Mouse (Mus musculus) limb, embryonic 11.5 days (tissue): ENCODE data around the gene Mfn2. TPM values are rescaled to one million over a fixed set of nuclear protein-coding genes. Genes with fewer than 3 reads are reported as not detected.

Source experiments
- ATAC-seq: fragments of 200-750 bp; cut with Nextera tagmentation; 2 replicates; pipeline ENCODE4 v1.8.0; 2017; ENCODE audit warnings: low read depth; ENCODE audit not compliant: insufficient number of reproducible peaks, low FRiP score, low TSS enrichment
- DNase-seq: peaks from one replicate; pipeline ENCODE4 v3.0.0-alpha.2; 2015; ENCODE audit warnings: low spot score
- H3K27ac ChIP-seq: fragments of 300-500 bp; sonication (generic); replicated peaks from 2 replicates; pipeline ENCODE4 v1.5.1; 2014; ENCODE audit warnings: low read depth, mild to moderate bottlenecking, low read length
- H3K27me3 ChIP-seq: fragments of 300-500 bp; sonication (generic); 2 replicates; pipeline ENCODE4 v1.6.1; 2014; ENCODE audit warnings: mild to moderate bottlenecking, low read length, mixed read lengths; ENCODE audit not compliant: control insufficient read depth, insufficient read depth
- H3K36me3 ChIP-seq: fragments of 300-500 bp; sonication (generic); 2 replicates; pipeline ENCODE4 v1.6.1; 2014; ENCODE audit warnings: mild to moderate bottlenecking, low read length, moderate library complexity, mixed read lengths; ENCODE audit not compliant: control insufficient read depth, insufficient read depth
- H3K4me1 ChIP-seq: fragments of 300-500 bp; sonication (generic); 2 replicates; pipeline ENCODE4 v1.6.1; 2014; ENCODE audit warnings: low read length, mixed read lengths; ENCODE audit not compliant: control insufficient read depth, insufficient read depth
- H3K4me2 ChIP-seq: fragments of 300-500 bp; sonication (generic); 2 replicates; pipeline ENCODE4 v1.6.1; 2014; ENCODE audit warnings: low read depth, mild to moderate bottlenecking, moderate library complexity; ENCODE audit not compliant: severe bottlenecking
- H3K4me3 ChIP-seq: fragments of 300-500 bp; sonication (generic); 2 replicates; pipeline ENCODE4 v1.5.1; 2014; ENCODE audit warnings: low read depth, low read length
- H3K9ac ChIP-seq: fragments of 300-500 bp; sonication (generic); 2 replicates; pipeline ENCODE4 v1.6.1; 2014; ENCODE audit warnings: mild to moderate bottlenecking, low read length
- H3K9me3 ChIP-seq: fragments of 300-500 bp; sonication (generic); 2 replicates; pipeline ENCODE4 v1.6.1; 2016; ENCODE audit warnings: low read length; ENCODE audit not compliant: control insufficient read depth
- WGBS: fragments of 180-500 bp; shearing (Covaris S2); extraction: QIAGEN DNeasy Blood & Tissue Kit; methylation state at CpG from one replicate; pipeline ENCODE4 v1.1.7; 2014; 5-methylcytosine and 5-hydroxymethylcytosine counted together
- polyA plus RNA-seq: library from polyadenylated mRNA; unstranded; fragments of >200 nt; fragmentation: Nextera tagmentation; extraction: Ambion mirVana; gene quantifications from 2 replicates; pipeline ENCODE4 v1.2.1, GENCODE M21; 2014

Mfn2 gene
- polyA plus RNA-seq, 1 experiment from 2014 or later, result 20.7 TPM

- no peak for DNase-seq
- Histone ChIP-seq H3K9ac (no peak overlapping the region), H3K36me3 (peaks cover 20% of the 10 kb centered on the region), H3K4me2 (no peak overlapping the region), H3K4me3 (no peak overlapping the region), H3K9me3 (no peaks in the 10 kb centered on the region), H3K27me3 (no peaks in the 10 kb centered on the region), H3K4me1 (no peaks in the 10 kb centered on the region), H3K27ac (no peak overlapping the region)
- ATAC-seq, result no peak
- 88% methylated on average over 4 of the region's 4 CpGs for WGBS
Observed at GRCm38 (mm10) chr4:147888237-147888636, 16.3 kb downstream of the Mfn2 start.

- DNase-seq (no peak), ATAC-seq (no peak)
- Histone ChIP-seq H3K36me3 (peaks cover 27% of the 10 kb centered on the region), H3K4me3 (no peak overlapping the region), H3K27ac (no peak overlapping the region), H3K4me1 (no peaks in the 10 kb centered on the region), H3K4me2 (no peak overlapping the region), H3K9me3 (no peaks in the 10 kb centered on the region), H3K27me3 (no peaks in the 10 kb centered on the region), H3K9ac (no peak overlapping the region)
- 92% methylated on average over 7 of the region's 7 CpGs for WGBS
Observed at GRCm38 (mm10) chr4:147887277-147887676, 17.2 kb downstream of the Mfn2 start.

DNA sequence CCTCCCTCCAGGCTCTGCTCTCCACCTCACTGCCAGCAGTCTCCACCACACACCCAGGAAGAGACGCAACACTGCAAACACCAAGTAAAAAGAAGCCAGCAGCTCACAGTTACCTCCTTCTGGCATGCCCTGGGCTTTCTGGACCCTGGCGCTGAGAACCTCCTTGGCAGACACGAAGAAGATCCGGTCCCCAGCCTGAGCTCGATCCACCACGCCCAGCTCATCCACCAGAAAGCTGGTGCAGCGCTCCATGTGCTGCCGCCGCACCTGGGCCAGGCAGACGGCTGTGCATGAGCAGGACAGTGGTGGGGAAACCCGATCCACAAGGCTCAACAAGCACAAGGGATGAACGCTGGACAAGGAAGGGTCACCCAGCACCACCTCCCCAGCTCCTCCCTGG is 18.3 kb downstream of the Mfn2 start:
- no peak overlapping the region for H3K4me3 ChIP-seq
- H3K27ac ChIP-seq, result no peak overlapping the region
- H3K4me1 ChIP-seq, result no peaks in the 10 kb centered on the region
- H3K9me3 ChIP-seq, result no peaks in the 10 kb centered on the region
- no peaks in the 10 kb centered on the region for H3K27me3 ChIP-seq
- DNase-seq (no peak), ATAC-seq (no peak)
- H3K4me2 ChIP-seq, result no peak overlapping the region
- H3K9ac ChIP-seq, result no peak overlapping the region
- 93% methylated on average over 12 of the region's 12 CpGs for WGBS
- peaks cover 26% of the 10 kb centered on the region for H3K36me3 ChIP-seq

DNA sequence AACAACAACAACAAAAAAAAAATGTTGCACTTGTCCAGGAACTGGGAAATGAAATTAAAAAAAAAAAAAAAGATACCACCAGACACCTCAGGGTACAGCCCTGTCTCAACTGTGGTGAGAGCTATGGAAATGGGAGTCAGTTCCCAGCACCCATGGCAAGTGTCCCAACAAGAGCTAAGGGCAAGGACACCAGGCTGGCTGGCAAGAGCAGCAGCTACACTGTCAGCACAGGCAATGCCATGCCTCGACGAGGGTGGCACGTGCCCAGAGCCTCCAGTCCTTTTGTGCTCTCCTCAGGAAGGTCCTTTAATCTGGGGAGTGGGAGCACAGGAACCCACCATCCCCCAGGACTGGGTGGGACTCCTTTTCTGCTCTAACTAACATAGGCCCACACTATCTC is 20.4 kb downstream of the Mfn2 start:
- no peak for DNase-seq
- Histone ChIP-seq H3K4me3 (no peak overlapping the region), H3K36me3 (peaks cover 27% of the 10 kb centered on the region), H3K27ac (no peak overlapping the region), H3K27me3 (no peaks in the 10 kb centered on the region), H3K4me1 (no peaks in the 10 kb centered on the region), H3K9me3 (no peaks in the 10 kb centered on the region), H3K4me2 (no peak overlapping the region), H3K9ac (no peak overlapping the region)
- 96% methylated on average over 3 of the region's 3 CpGs for WGBS
- no peak for ATAC-seq

GRCm38 (mm10) chr4:147883041-147883440 is 21.5 kb downstream of the Mfn2 start:
- no peak for ATAC-seq
- no peaks in the 10 kb centered on the region for H3K9me3 ChIP-seq
- DNase-seq, result no peak
- 81% methylated on average over 6 of the region's 6 CpGs for WGBS
- H3K4me2 ChIP-seq, result no peak overlapping the region
- peaks cover 26% of the 10 kb centered on the region for H3K36me3 ChIP-seq
- H3K9ac ChIP-seq, result no peak overlapping the region
- no peaks in the 10 kb centered on the region for H3K4me1 ChIP-seq
- H3K27ac ChIP-seq, result no peak overlapping the region
- no peak overlapping the region for H3K4me3 ChIP-seq
- no peaks in the 10 kb centered on the region for H3K27me3 ChIP-seq

GRCm38 (mm10) chr4:147881792-147882191 is 22.7 kb downstream of the Mfn2 start:
- no peak for DNase-seq
- no peak for ATAC-seq
- Histone ChIP-seq H3K27ac (no peak overlapping the region), H3K9me3 (no peaks in the 10 kb centered on the region), H3K27me3 (no peaks in the 10 kb centered on the region), H3K4me2 (no peak overlapping the region), H3K4me3 (no peak overlapping the region), H3K9ac (no peak overlapping the region), H3K4me1 (no peaks in the 10 kb centered on the region), H3K36me3 (peaks cover 23% of the 10 kb centered on the region)
- 94% methylated on average over 7 of the region's 7 CpGs for WGBS

GRCm38 (mm10) chr4:147879865-147880264 is 24.6 kb downstream of the Mfn2 start:
- Histone ChIP-seq H3K9ac (no peak overlapping the region), H3K4me3 (no peak overlapping the region)
- WGBS, result 69% methylated on average over 5 of the region's 5 CpGs

GRCm38 (mm10) chr4:147879456-147879855 is 25.0 kb downstream of the Mfn2 start:
- H3K9ac ChIP-seq, result no peak overlapping the region
- H3K27ac ChIP-seq, result no peak overlapping the region
- peaks cover 19% of the 10 kb centered on the region for H3K36me3 ChIP-seq
- no peaks in the 10 kb centered on the region for H3K27me3 ChIP-seq
- no peaks in the 10 kb centered on the region for H3K4me1 ChIP-seq
- H3K4me3 ChIP-seq, result no peak overlapping the region
- ATAC-seq, result no peak
- no peaks in the 10 kb centered on the region for H3K9me3 ChIP-seq
- DNase-seq, result no peak
- 82% methylated on average over 2 of the region's 2 CpGs for WGBS
- H3K4me2 ChIP-seq, result no peak overlapping the region

More at GRCm38 (mm10) chr4:147879865-147880264, 24.6 kb downstream of the Mfn2 start:
- no peaks in the 10 kb centered on the region for H3K4me1 ChIP-seq
- ATAC-seq (no peak), DNase-seq (no peak)
- no peaks in the 10 kb centered on the region for H3K9me3 ChIP-seq
- H3K27ac ChIP-seq, result no peak overlapping the region
- H3K4me2 ChIP-seq, result no peak overlapping the region
- H3K27me3 ChIP-seq, result no peaks in the 10 kb centered on the region
- H3K36me3 ChIP-seq, result peaks cover 19% of the 10 kb centered on the region

DNA sequence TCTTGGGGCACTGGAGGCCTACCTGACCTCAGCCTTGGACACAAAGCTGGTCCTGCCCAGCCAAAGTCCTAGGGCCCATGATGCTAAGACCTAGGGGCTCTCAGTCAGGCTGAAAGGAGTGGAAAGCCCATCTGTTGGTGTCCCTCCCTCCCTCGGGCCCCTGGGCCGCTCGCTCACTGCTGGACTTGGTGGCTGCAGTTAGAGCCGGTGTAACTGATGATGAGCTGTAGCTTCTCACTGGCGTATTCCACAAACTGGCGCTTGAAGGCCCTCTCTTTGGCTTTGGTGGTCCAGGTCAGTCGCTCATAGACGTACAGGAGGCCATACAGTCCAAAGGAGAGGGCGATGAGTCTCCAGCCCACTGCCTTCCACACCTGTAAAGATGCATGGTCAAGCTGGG is 26.0 kb downstream of the Mfn2 start:
- no peak overlapping the region for H3K4me2 ChIP-seq
- 95% methylated on average over 9 of the region's 9 CpGs for WGBS
- H3K4me1 ChIP-seq, result no peaks in the 10 kb centered on the region
- no peaks in the 10 kb centered on the region for H3K27me3 ChIP-seq
- DNase-seq (no peak), ATAC-seq (no peak)
- peaks cover 19% of the 10 kb centered on the region for H3K36me3 ChIP-seq
- H3K4me3 ChIP-seq, result no peak overlapping the region
- no peak overlapping the region for H3K9ac ChIP-seq
- no peaks in the 10 kb centered on the region for H3K9me3 ChIP-seq
- no peak overlapping the region for H3K27ac ChIP-seq
